Mouse (Mus musculus) heart, adult 2 months (tissue): Measurements from ENCODE around the gene Naa60. TPM values are rescaled to one million over a fixed set of nuclear protein-coding genes. Genes with fewer than 3 reads are reported as not detected.
"Not testable (repeated sequence)": the region's sequence is repeated elsewhere in the genome, so short reads cannot be mapped to it uniquely, and the experiment has no call there.

Experiments used
- DNase-seq, 2 experiments: peaks; one replicate each; pipeline ENCODE4 v3.0.0; 2021
- H3K27ac ChIP-seq: fragments of 200-600 bp; 2 replicates; pipeline ENCODE4 v1.8.1; 2022
- H3K27me3 ChIP-seq: fragments of 200-500 bp; 2 replicates; pipeline ENCODE4 v1.6.1; 2012; ENCODE audit warnings: mild to moderate bottlenecking, low read length, inconsistent platforms, mixed read lengths; ENCODE audit not compliant: control insufficient read depth, insufficient read depth
- H3K36me3 ChIP-seq: fragments of 200-500 bp; 2 replicates; pipeline ENCODE4 v1.6.1; 2012; ENCODE audit warnings: low read length, inconsistent platforms; ENCODE audit not compliant: control insufficient read depth, insufficient read depth
- H3K4me1 ChIP-seq: fragments of 200-500 bp; 2 replicates; pipeline ENCODE4 v1.6.1; 2011; ENCODE audit warnings: low read length; ENCODE audit not compliant: control insufficient read depth, insufficient read depth
- H3K4me3 ChIP-seq: fragments of 200-600 bp; 2 replicates; pipeline ENCODE4 v1.8.1; 2022
- H3K79me2 ChIP-seq: fragments of 200-500 bp; replicated peaks from 2 replicates; pipeline ENCODE4 v1.6.1; 2012; ENCODE audit warnings: mild to moderate bottlenecking, inconsistent platforms, low read length, moderate library complexity, mixed read lengths; ENCODE audit not compliant: control insufficient read depth, insufficient read depth
- H3K9ac ChIP-seq: fragments of 200-500 bp; 2 replicates; pipeline ENCODE4 v1.6.1; 2012; ENCODE audit warnings: low read depth, mild to moderate bottlenecking, control low read depth, inconsistent platforms, low read length, mixed read lengths
- CTCF ChIP-seq: fragments of 200-600 bp; IDR thresholded peaks from 2 replicates; pipeline ENCODE4 v1.8.1; 2022; ENCODE audit warnings: antibody characterized with exemption, mild to moderate bottlenecking, moderate library complexity
- EP300 ChIP-seq: fragments of 200-500 bp; IDR thresholded peaks from 2 replicates; pipeline ENCODE4 v1.6.1; 2011; ENCODE audit warnings: low read depth, low read length, control low read depth; ENCODE audit not compliant: insufficient read depth
- POLR2A ChIP-seq: fragments of 200-500 bp; IDR thresholded peaks from 2 replicates; pipeline ENCODE4 v1.6.1; 2011; ENCODE audit warnings: mild to moderate bottlenecking, low read depth, low read length, control low read depth; ENCODE audit not compliant: insufficient read depth
- WGBS: fragments of 180-500 bp; shearing (Covaris S2); methylation state at CpG from one replicate; pipeline ENCODE4 v1.1.7; 2018; 5-methylcytosine and 5-hydroxymethylcytosine counted together
- intact Hi-C: fragments of 180-260 bp; cut with DNase I; formaldehyde crosslinking; loops from one replicate; pipeline ENCODE4 v1.15.1; 2025
- polyA plus RNA-seq: library from polyadenylated mRNA; depleted of rRNA; stranded (reverse); fragments of >200 nt; gene quantifications from 2 replicates; pipeline ENCODE4 v1.2.3, GENCODE M21; 2012
- total RNA-seq, 2 experiments: library from RNA; stranded (reverse); gene quantifications; 2 replicates each; pipeline ENCODE4 v1.2.3; 2021

The Naa60 gene
- total and polyA plus RNA-seq, 3 experiments, result 48.6 to 50.4 (median 49.4) TPM

DNA sequence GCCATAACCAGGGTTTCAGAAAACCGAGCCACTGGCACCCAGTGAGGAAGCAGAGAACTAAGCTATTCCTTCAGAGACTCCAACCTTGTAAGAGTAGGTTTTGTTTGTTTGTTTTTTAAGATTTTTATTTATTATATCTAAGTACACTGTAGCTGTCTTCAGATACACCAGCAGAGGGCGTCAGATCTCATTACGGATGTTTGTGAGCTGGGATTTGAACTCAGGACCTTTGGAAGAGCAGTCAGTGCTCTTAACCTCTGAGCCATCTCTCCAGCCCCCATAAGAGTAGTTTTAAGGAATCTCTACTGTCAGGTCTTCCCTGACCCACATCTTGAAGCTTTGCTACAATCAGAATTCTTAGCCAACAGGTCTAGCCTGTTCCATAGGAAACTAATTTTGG lies 23.8 kb upstream of the Naa60 start:
- no peaks in the 10 kb centered on the region for H3K36me3 ChIP-seq
- H3K4me3 ChIP-seq, result no peak overlapping the region
- no peaks in the 10 kb centered on the region; the same call in none of the 2 replicates for H3K4me1 ChIP-seq
- no peak for DNase-seq
- H3K27ac ChIP-seq, result no peak overlapping the region
- no peaks in the 10 kb centered on the region for H3K27me3 ChIP-seq
- H3K79me2 ChIP-seq, result peaks cover 1% of the 10 kb centered on the region; the same call in 1 of the 2 replicates
- intact Hi-C loops, result loop anchor here (5.0 to 10.0 kb wide), 3 partner anchors 104 to 436 kb away; partner anchors contain the start of genes Slx4 and Zfp263
- TF ChIP-seq CTCF, result peak; percentile 46
- TF ChIP-seq EP300, result no peak
- H3K9ac ChIP-seq, result no peak overlapping the region
- 81% methylated on average over 3 of the region's 3 CpGs for WGBS

DNA sequence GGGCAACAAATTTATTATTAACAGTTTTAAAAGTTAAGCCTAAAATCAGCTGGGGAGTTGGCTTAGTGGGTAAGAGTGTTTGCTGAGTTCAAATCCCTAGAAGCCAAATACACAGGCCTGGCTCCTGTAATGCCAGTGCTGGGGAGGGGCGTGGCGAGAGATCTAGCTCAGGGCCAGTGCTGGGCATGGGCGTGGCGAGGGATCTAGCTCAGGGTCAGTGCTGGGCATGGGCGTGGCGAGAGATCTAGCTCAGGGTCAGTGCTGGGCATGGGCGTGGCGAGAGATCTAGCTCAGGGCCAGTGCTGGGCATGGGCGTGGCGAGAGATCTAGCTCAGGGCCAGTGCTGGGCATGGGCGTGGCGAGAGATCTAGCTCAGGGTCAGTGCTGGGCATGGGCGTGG lies 20.9 kb upstream of the Naa60 start:
- H3K4me3 ChIP-seq, H3K4me1 ChIP-seq, H3K36me3 ChIP-seq, H3K79me2 ChIP-seq, intact Hi-C loops, H3K27ac ChIP-seq, DNase-seq, H3K9ac ChIP-seq, H3K27me3 ChIP-seq: not testable (repeated sequence)
- WGBS, result 94% methylated on average over 13 of the region's 13 CpGs

DNA sequence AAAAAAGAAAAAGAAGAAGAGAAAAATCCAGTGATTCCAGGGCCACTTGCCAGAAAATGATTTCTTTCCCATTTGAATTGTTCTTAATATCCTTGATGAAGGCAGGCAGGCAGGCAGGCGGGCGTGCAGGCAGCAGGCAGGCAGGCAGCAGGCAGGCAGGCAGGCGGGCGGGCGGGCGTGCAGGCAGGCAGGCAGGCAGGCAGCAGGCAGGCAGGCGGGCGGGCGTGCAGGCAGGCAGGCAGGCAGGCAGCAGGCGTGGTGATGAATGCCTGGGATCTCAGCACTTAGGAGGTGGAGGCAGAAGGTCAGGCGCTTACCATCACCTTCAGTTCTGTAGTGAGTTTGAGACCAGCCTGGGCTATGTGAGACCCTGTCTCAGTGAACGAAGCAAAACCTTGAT lies 19.6 kb upstream of the Naa60 start:
- H3K79me2 ChIP-seq, result peaks cover 1% of the 10 kb centered on the region; the same call in 1 of the 2 replicates
- WGBS, result 86% methylated on average over 12 of the region's 12 CpGs
- intact Hi-C loops, result no loop called here
- no peak overlapping the region for H3K4me3 ChIP-seq
- DNase-seq, result no peak
- H3K27ac ChIP-seq, result no peak overlapping the region
- no peaks in the 10 kb centered on the region for H3K36me3 ChIP-seq
- H3K4me1 ChIP-seq, result no peaks in the 10 kb centered on the region; the same call in 1 of the 2 replicates
- no peaks in the 10 kb centered on the region for H3K27me3 ChIP-seq
- no peak overlapping the region for H3K9ac ChIP-seq
- TF ChIP-seq POLR2A, result no peak
- TF ChIP-seq CTCF, result no peak
- TF ChIP-seq EP300, result no peak

DNA sequence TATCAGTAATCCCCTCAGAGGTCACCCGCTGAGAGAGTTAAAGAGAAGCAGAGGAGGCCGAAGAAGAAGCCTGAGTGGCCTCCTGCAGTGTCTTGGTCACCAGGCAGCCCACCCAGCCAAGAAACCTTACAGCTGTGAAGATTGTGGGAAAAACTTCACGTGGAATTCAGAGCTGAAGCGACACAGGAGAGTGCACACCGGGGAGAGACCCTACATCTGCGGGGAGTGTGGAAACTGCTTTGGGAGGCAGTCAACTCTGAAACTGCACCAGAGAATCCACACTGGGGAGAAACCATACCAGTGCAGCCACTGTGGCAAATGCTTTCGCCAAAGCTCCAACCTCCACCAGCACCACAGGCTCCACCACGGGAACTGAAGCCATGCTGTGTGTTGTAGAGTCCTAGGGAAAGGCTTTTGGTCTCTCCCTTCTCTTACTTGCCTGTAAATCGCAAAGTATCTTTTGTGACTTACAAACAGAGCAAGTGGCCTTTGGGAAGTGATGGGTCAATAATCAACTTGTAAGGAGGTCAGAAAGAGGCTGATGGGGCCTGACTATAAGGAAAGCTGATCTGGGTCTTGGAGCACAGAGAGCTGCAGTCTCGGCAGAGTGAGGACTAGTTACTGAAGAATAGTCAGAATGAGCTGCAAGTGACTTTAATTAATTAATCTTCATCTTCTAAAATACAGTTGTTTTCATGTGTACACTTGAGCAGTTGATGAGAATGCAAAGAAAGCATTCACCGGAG lies 17.6 kb upstream of the Naa60 start:
- peaks cover 1% of the 10 kb centered on the region; the same call in 1 of the 2 replicates for H3K79me2 ChIP-seq
- H3K4me3 ChIP-seq, result no peak overlapping the region
- DNase-seq, result no peak
- H3K36me3 ChIP-seq, result no peaks in the 10 kb centered on the region
- no peaks in the 10 kb centered on the region for H3K27me3 ChIP-seq
- no peak overlapping the region for H3K27ac ChIP-seq
- 73% methylated on average over 11 of the region's 11 CpGs for WGBS
- H3K9ac ChIP-seq, result no peak overlapping the region
- intact Hi-C loops, result no loop called here
- no peaks in the 10 kb centered on the region for H3K4me1 ChIP-seq
- TF ChIP-seq EP300, result no peak
- TF ChIP-seq POLR2A, result no peak
- no peak for TF ChIP-seq CTCF

DNA sequence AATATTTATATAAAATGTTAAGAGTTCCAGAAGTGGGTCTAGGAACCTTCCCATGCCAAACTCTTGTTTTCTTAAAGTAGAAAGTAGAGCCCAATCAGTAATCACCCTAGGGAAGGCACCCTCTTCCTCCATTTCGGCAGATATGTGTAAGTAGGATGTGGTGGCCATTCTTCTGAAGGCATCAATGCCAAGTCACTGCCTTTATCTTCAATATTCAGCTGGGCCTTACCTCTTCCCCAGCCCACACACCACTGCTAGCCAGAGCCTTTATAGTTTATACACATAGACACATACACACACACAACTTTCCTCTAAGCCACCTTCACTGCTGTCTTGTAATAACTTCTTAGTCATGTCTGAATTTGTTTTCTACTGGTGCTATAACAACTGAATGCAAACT lies 16.4 kb upstream of the Naa60 start:
- H3K27ac ChIP-seq, result no peak overlapping the region
- no peaks in the 10 kb centered on the region for H3K4me1 ChIP-seq
- TF ChIP-seq EP300, result no peak
- no peak overlapping the region for H3K9ac ChIP-seq
- no peak overlapping the region for H3K4me3 ChIP-seq
- WGBS, result 53% methylated on average over 1 of the region's 1 CpGs
- H3K27me3 ChIP-seq, result no peaks in the 10 kb centered on the region
- peaks cover 1% of the 10 kb centered on the region; the same call in 1 of the 2 replicates for H3K79me2 ChIP-seq
- no peaks in the 10 kb centered on the region for H3K36me3 ChIP-seq
- DNase-seq, result no peak
- intact Hi-C loops, result no loop called here

DNA sequence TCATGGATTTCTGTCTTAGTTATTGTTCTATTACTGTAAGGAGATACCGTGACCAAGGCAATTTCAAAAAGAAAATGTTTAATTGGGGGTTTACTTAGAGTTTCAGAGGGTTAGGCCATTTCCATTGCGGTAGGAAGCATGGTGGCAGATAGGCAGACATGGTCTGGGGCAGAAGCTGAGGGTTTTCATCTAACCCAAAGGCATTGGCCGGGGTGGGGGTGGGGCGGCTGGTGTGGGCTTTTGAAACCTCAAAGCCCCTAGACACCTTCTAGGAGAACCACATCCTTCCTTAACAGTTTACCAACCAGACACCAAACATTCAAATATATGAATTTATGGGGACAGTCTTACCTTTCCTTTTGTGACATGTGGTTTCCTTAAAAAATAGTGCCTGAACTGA lies 12.9 kb upstream of the Naa60 start:
- DNase-seq, result no peak
- Histone ChIP-seq H3K36me3 (peaks cover 3% of the 10 kb centered on the region), H3K27ac (no peak overlapping the region), H3K9ac (no peak overlapping the region), H3K4me3 (no peak overlapping the region), H3K4me1 (no peaks in the 10 kb centered on the region), H3K79me2 (0 out of 2 replicates have a peak, but pooled peaks cover under 1% of the 10 kb centered on the region), H3K27me3 (no peaks in the 10 kb centered on the region)
- intact Hi-C loops, result no loop called here
- WGBS, result 93% methylated on average over 4 of the region's 4 CpGs
- TF ChIP-seq EP300 (no peak), POLR2A (no peak), CTCF (no peak)
